Mouse (Mus musculus) CH12.LX (cell line): ENCODE measurements at regions not wholly inside any gene's neighbourhood (a gene's known extent, or its start where the extent isn't known, plus 50 kb on each side); places are given as distances from the start of the nearest gene placed in this dataset.

Experiments
- CTCF ChIP-seq, 2 experiments: IDR thresholded peaks in 1 of 2; conservative IDR thresholded peaks in 1 of 2; 2 replicates each; pipeline ENCODE4 v1.5.1; 2011 to 2012; ENCODE audit warnings: low read depth in 2 of 2, low read length in 2 of 2, improper control_type of control experiment in 1 of 2, inconsistent platforms in 1 of 2, mild to moderate bottlenecking in 1 of 2, moderate library complexity in 1 of 2
- EP300 ChIP-seq: IDR thresholded peaks from 2 replicates; pipeline ENCODE4 v1.6.1; 2011; ENCODE audit warnings: low read length, improper control_type of control experiment
- GABPA ChIP-seq: IDR thresholded peaks from 2 replicates; pipeline ENCODE4 v1.6.1; 2012; ENCODE audit warnings: low read depth, low read length, improper control_type of control experiment, inconsistent platforms; ENCODE audit not compliant: insufficient replicate concordance
- MEF2A ChIP-seq: IDR thresholded peaks from 2 replicates; pipeline ENCODE4 v1.6.1; 2014; ENCODE audit warnings: low read depth, mild to moderate bottlenecking, inconsistent platforms, low read length, improper control_type of control experiment, borderline replicate concordance
- POLR2A ChIP-seq: IDR thresholded peaks from 2 replicates; pipeline ENCODE4 v1.6.1; 2011; ENCODE audit warnings: low read depth, mild to moderate bottlenecking, improper control_type of control experiment, low read length
- ZC3H11A ChIP-seq: IDR thresholded peaks from 2 replicates; pipeline ENCODE4 v1.6.1; 2012; ENCODE audit warnings: low read depth, mild to moderate bottlenecking, inconsistent platforms, low read length, improper control_type of control experiment
- ZNF384 ChIP-seq: IDR thresholded peaks from 2 replicates; pipeline ENCODE4 v1.6.1; 2012; ENCODE audit warnings: low read depth, low read length, improper control_type of control experiment, inconsistent platforms

GRCm38 (mm10) chr15:96158321-96158720 lies 129.0 kb upstream of the Arid2 start:
- no peak for TF ChIP-seq ZNF384
- no peak for TF ChIP-seq EP300
- TF ChIP-seq CTCF (conservative IDR thresholded peaks at IDR 0.05 in 1 of 2, IDR thresholded peaks at IDR 0.05 in 1 of 2; ENCODE audit: low read depth in 2 of 2, low read length in 2 of 2) = no peak
- TF ChIP-seq MEF2A = no peak
- no peak for TF ChIP-seq POLR2A
- no peak for TF ChIP-seq GABPA
- no peak for TF ChIP-seq ZC3H11A
